Mouse (Mus musculus) gonadal fat pad, adult 2 months (tissue): ENCODE measurements around the gene Medag. TPM values are rescaled to one million over a fixed set of nuclear protein-coding genes. Genes with fewer than 3 reads are reported as not detected.

Experiments
- DNase-seq: peaks from one replicate; pipeline ENCODE4 v3.0.0-alpha.2; 2012; ENCODE audit warnings: low read depth
- polyA plus RNA-seq: library from polyadenylated mRNA; depleted of rRNA; stranded (reverse); fragments of >200 nt; gene quantifications from 2 replicates; pipeline ENCODE4 v1.2.3, GENCODE M21; 2012

Gene Medag
- polyA plus RNA-seq, 1 experiment = 13.6 TPM

- DNase-seq = no peak
These were observed 17.3 kb downstream of the Medag start for GRCm38 (mm10) chr5:149428810-149429255.

- DNase-seq = no peak
These were observed 18.0 kb downstream of the Medag start for GRCm38 (mm10) chr5:149429541-149429940.

GRCm38 (mm10) chr5:149430943-149431342 lies 19.4 kb downstream of the Medag start:
- no peak for DNase-seq

- DNase-seq = no peak
These were observed 22.1 kb downstream of the Medag start for GRCm38 (mm10) chr5:149433618-149434017.

GRCm38 (mm10) chr5:149434141-149434690 lies 22.7 kb downstream of the Medag start:
- DNase-seq = no peak

- no peak for DNase-seq
These were observed 25.0 kb downstream of the Medag start for GRCm38 (mm10) chr5:149436541-149436940.

GRCm38 (mm10) chr5:149437150-149437549 lies 25.6 kb downstream of the Medag start:
- DNase-seq = no peak

GRCm38 (mm10) chr5:149439531-149440179 lies 28.1 kb downstream of the Medag start, which contains the start of gene Tex26:
TSS of gene Tex26 (plus strand) at chr5:149439660.
- no peak for DNase-seq

- DNase-seq = no peak
These were observed 28.6 kb downstream of the Medag start for GRCm38 (mm10) chr5:149440180-149440573.

- no peak for DNase-seq
These were observed 30.2 kb downstream of the Medag start for GRCm38 (mm10) chr5:149441646-149442276.

- DNase-seq = no peak
These were observed 30.7 kb downstream of the Medag start for GRCm38 (mm10) chr5:149442277-149442660.

- no peak for DNase-seq
These were observed 32.9 kb downstream of the Medag start for GRCm38 (mm10) chr5:149444451-149444850.

- DNase-seq = no peak
These were observed 34.9 kb downstream of the Medag start for GRCm38 (mm10) chr5:149446495-149446894.

- DNase-seq = no peak
These were observed 36.2 kb downstream of the Medag start for GRCm38 (mm10) chr5:149447733-149448132.

GRCm38 (mm10) chr5:149449406-149449805 lies 37.9 kb downstream of the Medag start:
- no peak for DNase-seq

- no peak for DNase-seq
These were observed 39.7 kb downstream of the Medag start for GRCm38 (mm10) chr5:149451209-149451681.

- no peak for DNase-seq
These were observed 42.7 kb downstream of the Medag start for GRCm38 (mm10) chr5:149454281-149454680.

- no peak for DNase-seq
These were observed 45.0 kb downstream of the Medag start for GRCm38 (mm10) chr5:149456544-149456943.

- no peak for DNase-seq
These were observed 50.5 kb downstream of the Medag start for GRCm38 (mm10) chr5:149462071-149462470.

- DNase-seq = no peak
These were observed 53.8 kb downstream of the Medag start for GRCm38 (mm10) chr5:149465305-149465704.

- no peak for DNase-seq
These were observed 62.6 kb downstream of the Medag start for GRCm38 (mm10) chr5:149474142-149474541.

- no peak for DNase-seq
These were observed 63.3 kb downstream of the Medag start for GRCm38 (mm10) chr5:149474701-149475468.
